Mouse (Mus musculus): ENCODE results near the gene Erc2. TPM values are rescaled to one million over a fixed set of nuclear protein-coding genes. Genes with fewer than 3 reads are reported as not detected.
A peak's percentile ranks its signal among the peaks of the same experiment; 100 is the strongest.

The Erc2 gene
- polyA plus RNA-seq, 1 experiment from 2014 or later, result 5.7 TPM

- H3K27me3 ChIP-seq (ENCODE audit: control insufficient read depth, insufficient read depth, low read length), result peaks cover 6% of the 10 kb centered on the region
- no peak for DNase-seq (ENCODE audit: low spot score)
- 45% methylated on average over 8 of the region's 8 CpGs for WGBS
- H3K36me3 ChIP-seq (ENCODE audit: control insufficient read depth, insufficient read depth, low read length), result no peaks in the 10 kb centered on the region
- H3K9me3 ChIP-seq (ENCODE audit: control insufficient read depth, low read length), result no peaks in the 10 kb centered on the region
- H3K4me1 ChIP-seq (ENCODE audit: control insufficient read depth, insufficient read depth, low read length), result no peaks in the 10 kb centered on the region
- no peak for ATAC-seq (ENCODE audit: insufficient number of reproducible peaks, low FRiP score, low TSS enrichment, low read depth)
- H3K4me2 ChIP-seq (ENCODE audit: low read depth, severe bottlenecking), result peak overlapping the region; percentile 90; the same call in 1 of the 2 replicates
- no peak overlapping the region for H3K4me3 ChIP-seq (ENCODE audit: low read depth, low read length)
- H3K27ac ChIP-seq (replicated peaks; ENCODE audit: low read depth, low read length), result no peak overlapping the region
- H3K9ac ChIP-seq (ENCODE audit: low read length), result no peak overlapping the region
Observed at GRCm38 (mm10) chr14:27621576-27621975, 652 bp upstream of the Erc2 start.

GRCm38 (mm10) chr14:27622923-27623219 lies 643 bp downstream of the Erc2 start:
- H3K27ac ChIP-seq (replicated peaks; ENCODE audit: low read depth, low read length), result no peak overlapping the region
- ATAC-seq (ENCODE audit: insufficient number of reproducible peaks, low FRiP score, low TSS enrichment, low read depth), result no peak

GRCm38 (mm10) chr14:27623368-27623767 lies 1.1 kb downstream of the Erc2 start:
- no peak overlapping the region for H3K27ac ChIP-seq (replicated peaks; ENCODE audit: low read depth, low read length)
- no peaks in the 10 kb centered on the region for H3K36me3 ChIP-seq (ENCODE audit: control insufficient read depth, insufficient read depth, low read length)
- WGBS, result 5% methylated on average over 10 of the region's 10 CpGs
- no peaks in the 10 kb centered on the region for H3K9me3 ChIP-seq (ENCODE audit: control insufficient read depth, low read length)
- no peaks in the 10 kb centered on the region for H3K4me1 ChIP-seq (ENCODE audit: control insufficient read depth, insufficient read depth, low read length)
- no peak overlapping the region for H3K9ac ChIP-seq (ENCODE audit: low read length)
- H3K4me3 ChIP-seq (ENCODE audit: low read depth, low read length), result no peak overlapping the region
- DNase-seq (ENCODE audit: low spot score) (peak; percentile 44), ATAC-seq (ENCODE audit: insufficient number of reproducible peaks, low FRiP score, low TSS enrichment, low read depth) (no peak)
- H3K4me2 ChIP-seq (ENCODE audit: low read depth, severe bottlenecking), result peak overlapping the region; percentile 90; the same call in 1 of the 2 replicates
- H3K27me3 ChIP-seq (ENCODE audit: control insufficient read depth, insufficient read depth, low read length), result peaks cover 6% of the 10 kb centered on the region

More at GRCm38 (mm10) chr14:27622923-27623219, 643 bp downstream of the Erc2 start:
- Histone ChIP-seq H3K4me2 (ENCODE audit: low read depth, severe bottlenecking) (peak overlapping the region; percentile 90), H3K9me3 (ENCODE audit: control insufficient read depth, low read length) (no peaks in the 10 kb centered on the region), H3K4me3 (ENCODE audit: low read depth, low read length) (peak overlapping the region; percentile 69), H3K9ac (ENCODE audit: low read length) (peak overlapping the region; percentile 61; the same call in 1 of the 2 replicates), H3K4me1 (ENCODE audit: control insufficient read depth, insufficient read depth, low read length) (no peaks in the 10 kb centered on the region), H3K27me3 (ENCODE audit: control insufficient read depth, insufficient read depth, low read length) (peaks cover 6% of the 10 kb centered on the region), H3K36me3 (ENCODE audit: control insufficient read depth, insufficient read depth, low read length) (no peaks in the 10 kb centered on the region)
- 2% methylated on average over 6 of the region's 6 CpGs for WGBS
- DNase-seq (ENCODE audit: low spot score), result no peak

GRCm38 (mm10) chr14:27628701-27629100 lies 6.5 kb downstream of the Erc2 start:
- H3K9me3 ChIP-seq (ENCODE audit: control insufficient read depth, low read length), result no peaks in the 10 kb centered on the region
- DNase-seq (ENCODE audit: low spot score), result no peak
- no peak overlapping the region for H3K4me2 ChIP-seq (ENCODE audit: low read depth, severe bottlenecking)
- peaks cover under 1% of the 10 kb centered on the region; the same call in 1 of the 2 replicates for H3K27me3 ChIP-seq (ENCODE audit: control insufficient read depth, insufficient read depth, low read length)
- ATAC-seq (ENCODE audit: insufficient number of reproducible peaks, low FRiP score, low TSS enrichment, low read depth), result no peak
- no peaks in the 10 kb centered on the region for H3K36me3 ChIP-seq (ENCODE audit: control insufficient read depth, insufficient read depth, low read length)
- no peaks in the 10 kb centered on the region for H3K4me1 ChIP-seq (ENCODE audit: control insufficient read depth, insufficient read depth, low read length)
- no peak overlapping the region for H3K4me3 ChIP-seq (ENCODE audit: low read depth, low read length)
- no peak overlapping the region for H3K9ac ChIP-seq (ENCODE audit: low read length)
- H3K27ac ChIP-seq (replicated peaks; ENCODE audit: low read depth, low read length), result no peak overlapping the region
- 79% methylated on average over 10 of the region's 10 CpGs for WGBS

GRCm38 (mm10) chr14:27629369-27630012 lies 7.3 kb downstream of the Erc2 start:
- no peaks in the 10 kb centered on the region for H3K4me1 ChIP-seq (ENCODE audit: control insufficient read depth, insufficient read depth, low read length)
- no peak overlapping the region for H3K4me3 ChIP-seq (ENCODE audit: low read depth, low read length)
- ATAC-seq (ENCODE audit: insufficient number of reproducible peaks, low FRiP score, low TSS enrichment, low read depth), result no peak
- H3K9ac ChIP-seq (ENCODE audit: low read length), result no peak overlapping the region
- H3K27ac ChIP-seq (replicated peaks; ENCODE audit: low read depth, low read length), result no peak overlapping the region
- no peaks in the 10 kb centered on the region for H3K27me3 ChIP-seq (ENCODE audit: control insufficient read depth, insufficient read depth, low read length)
- WGBS, result 77% methylated on average over 5 of the region's 5 CpGs
- DNase-seq (ENCODE audit: low spot score), result no peak
- no peak overlapping the region for H3K4me2 ChIP-seq (ENCODE audit: low read depth, severe bottlenecking)
- H3K36me3 ChIP-seq (ENCODE audit: control insufficient read depth, insufficient read depth, low read length), result no peaks in the 10 kb centered on the region
- H3K9me3 ChIP-seq (ENCODE audit: control insufficient read depth, low read length), result no peaks in the 10 kb centered on the region

- Histone ChIP-seq H3K4me3 (ENCODE audit: low read depth, low read length) (no peak overlapping the region), H3K9ac (ENCODE audit: low read length) (no peak overlapping the region), H3K9me3 (ENCODE audit: control insufficient read depth, low read length) (no peaks in the 10 kb centered on the region), H3K27me3 (ENCODE audit: control insufficient read depth, insufficient read depth, low read length) (no peaks in the 10 kb centered on the region), H3K27ac (replicated peaks; ENCODE audit: low read depth, low read length) (no peak overlapping the region), H3K36me3 (ENCODE audit: control insufficient read depth, insufficient read depth, low read length) (no peaks in the 10 kb centered on the region), H3K4me1 (ENCODE audit: control insufficient read depth, insufficient read depth, low read length) (no peaks in the 10 kb centered on the region), H3K4me2 (ENCODE audit: low read depth, severe bottlenecking) (no peak overlapping the region)
- no peak for DNase-seq (ENCODE audit: low spot score)
- ATAC-seq (ENCODE audit: insufficient number of reproducible peaks, low FRiP score, low TSS enrichment, low read depth), result no peak
- 86% methylated on average over 9 of the region's 9 CpGs for WGBS
Observed at GRCm38 (mm10) chr14:27630973-27631640, 8.9 kb downstream of the Erc2 start.

GRCm38 (mm10) chr14:27634761-27635160 lies 12.5 kb downstream of the Erc2 start:
- Histone ChIP-seq H3K36me3 (ENCODE audit: control insufficient read depth, insufficient read depth, low read length) (no peaks in the 10 kb centered on the region), H3K9me3 (ENCODE audit: control insufficient read depth, low read length) (no peaks in the 10 kb centered on the region), H3K9ac (ENCODE audit: low read length) (no peak overlapping the region), H3K4me3 (ENCODE audit: low read depth, low read length) (no peak overlapping the region), H3K27me3 (ENCODE audit: control insufficient read depth, insufficient read depth, low read length) (no peaks in the 10 kb centered on the region), H3K27ac (replicated peaks; ENCODE audit: low read depth, low read length) (no peak overlapping the region), H3K4me1 (ENCODE audit: control insufficient read depth, insufficient read depth, low read length) (no peaks in the 10 kb centered on the region), H3K4me2 (ENCODE audit: low read depth, severe bottlenecking) (no peak overlapping the region)
- 36% methylated on average over 6 of the region's 6 CpGs for WGBS
- ATAC-seq (ENCODE audit: insufficient number of reproducible peaks, low FRiP score, low TSS enrichment, low read depth), result no peak
- no peak for DNase-seq (ENCODE audit: low spot score)

- WGBS, result 86% methylated on average over 2 of the region's 2 CpGs
- H3K9ac ChIP-seq (ENCODE audit: low read length), result no peak overlapping the region
- no peaks in the 10 kb centered on the region for H3K9me3 ChIP-seq (ENCODE audit: control insufficient read depth, low read length)
- no peak overlapping the region for H3K4me2 ChIP-seq (ENCODE audit: low read depth, severe bottlenecking)
- no peak overlapping the region for H3K4me3 ChIP-seq (ENCODE audit: low read depth, low read length)
- no peaks in the 10 kb centered on the region for H3K36me3 ChIP-seq (ENCODE audit: control insufficient read depth, insufficient read depth, low read length)
- DNase-seq (ENCODE audit: low spot score), result no peak
- no peaks in the 10 kb centered on the region for H3K27me3 ChIP-seq (ENCODE audit: control insufficient read depth, insufficient read depth, low read length)
- H3K4me1 ChIP-seq (ENCODE audit: control insufficient read depth, insufficient read depth, low read length), result no peaks in the 10 kb centered on the region
- H3K27ac ChIP-seq (replicated peaks; ENCODE audit: low read depth, low read length), result no peak overlapping the region
- no peak for ATAC-seq (ENCODE audit: insufficient number of reproducible peaks, low FRiP score, low TSS enrichment, low read depth)
Observed at GRCm38 (mm10) chr14:27636556-27636955, 14.3 kb downstream of the Erc2 start.
